Mouse (Mus musculus) stomach, postnatal 0 days (tissue): ENCODE data around the gene Slx1b.

Experiments
- CTCF ChIP-seq: IDR thresholded peaks from 2 replicates; pipeline ENCODE4 v1.5.1; 2016; ENCODE audit warnings: antibody characterized with exemption, low read depth, mild to moderate bottlenecking, moderate library complexity
- EP300 ChIP-seq: optimal IDR thresholded peaks from 2 replicates; pipeline ENCODE3; 2016; ENCODE audit warnings: antibody characterized with exemption

GRCm38 (mm10) chr7:126645708-126646107 is 49.9 kb downstream of the Slx1b start:
- TF ChIP-seq CTCF (no peak), EP300 (no peak)
